Mouse (Mus musculus): Measurements from ENCODE around the gene Fbxo31. TPM values are rescaled to one million over a fixed set of nuclear protein-coding genes. Genes with fewer than 3 reads are reported as not detected.
"Not testable (repeated sequence)": the region's sequence is repeated elsewhere in the genome, so short reads cannot be mapped to it uniquely, and the experiment has no call there.

The Fbxo31 gene
- polyA plus RNA-seq, 1 experiment, result not detected

DNA sequence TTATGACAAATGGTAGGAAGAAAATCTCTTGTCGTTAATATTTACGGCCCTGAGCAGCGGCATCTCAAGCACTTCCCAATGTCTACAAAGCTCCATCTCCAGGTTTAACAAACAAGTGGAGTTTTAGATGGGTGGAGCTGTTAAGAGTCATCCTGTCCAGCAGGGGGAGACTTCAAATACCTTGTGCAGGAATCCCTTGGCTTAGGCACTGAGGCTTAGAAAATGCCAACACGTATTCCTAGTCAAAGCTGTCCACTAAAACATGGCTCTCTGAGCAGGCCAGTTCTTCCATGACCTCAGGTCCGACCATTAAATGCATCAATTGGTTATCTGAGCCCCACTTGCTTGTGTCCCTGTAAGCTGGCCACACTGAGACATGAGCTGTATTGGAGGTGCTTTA is 29.1 kb upstream of the Fbxo31 start:
- WGBS, result 80% methylated on average over 5 of the region's 5 CpGs
- H3K27ac ChIP-seq (ENCODE audit: insufficient read depth, low read depth, low read length), result no peak overlapping the region
- peaks cover 26% of the 10 kb centered on the region for H3K4me1 ChIP-seq (ENCODE audit: control insufficient read depth, insufficient read depth, low read length)
- no peak for TF ChIP-seq POLR2A (IDR thresholded peaks at IDR 0.05; ENCODE audit: insufficient read depth, low read depth, low read length)
- no peak for TF ChIP-seq CTCF (IDR thresholded peaks at IDR 0.05; ENCODE audit: insufficient read depth, low read depth, low read length)
- no peak overlapping the region for H3K4me3 ChIP-seq (ENCODE audit: insufficient read depth, low read depth, low read length)

- H3K4me3 ChIP-seq (ENCODE audit: insufficient read depth, low read depth, low read length), result no peak overlapping the region
- H3K27ac ChIP-seq (ENCODE audit: insufficient read depth, low read depth, low read length), result no peak overlapping the region
- 91% methylated on average over 12 of the region's 12 CpGs for WGBS
- TF ChIP-seq CTCF (IDR thresholded peaks at IDR 0.05; ENCODE audit: insufficient read depth, low read depth, low read length) (no peak), POLR2A (IDR thresholded peaks at IDR 0.05; ENCODE audit: insufficient read depth, low read depth, low read length) (no peak)
- H3K4me1 ChIP-seq (ENCODE audit: control insufficient read depth, insufficient read depth, low read length), result peaks cover 14% of the 10 kb centered on the region
Observed at GRCm38 (mm10) chr8:121603801-121604200, 25.2 kb upstream of the Fbxo31 start.

GRCm38 (mm10) chr8:121602860-121603259 is 24.3 kb upstream of the Fbxo31 start:
- TF ChIP-seq POLR2A (IDR thresholded peaks at IDR 0.05; ENCODE audit: insufficient read depth, low read depth, low read length), result no peak
- TF ChIP-seq CTCF (IDR thresholded peaks at IDR 0.05; ENCODE audit: insufficient read depth, low read depth, low read length), result peak; percentile 52; the same call in 1 of the 2 replicates
- 5% methylated on average over 3 of the region's 3 CpGs for WGBS
- Histone ChIP-seq H3K27ac (ENCODE audit: insufficient read depth, low read depth, low read length) (no peak overlapping the region), H3K4me1 (ENCODE audit: control insufficient read depth, insufficient read depth, low read length) (peaks cover 14% of the 10 kb centered on the region), H3K4me3 (ENCODE audit: insufficient read depth, low read depth, low read length) (no peak overlapping the region)

- no peak for TF ChIP-seq POLR2A (IDR thresholded peaks at IDR 0.05; ENCODE audit: insufficient read depth, low read depth, low read length)
- TF ChIP-seq CTCF (IDR thresholded peaks at IDR 0.05; ENCODE audit: insufficient read depth, low read depth, low read length), result no peak
- H3K27ac ChIP-seq (ENCODE audit: insufficient read depth, low read depth, low read length), result no peak overlapping the region
- H3K4me1 ChIP-seq (ENCODE audit: control insufficient read depth, insufficient read depth, low read length), result peaks cover 14% of the 10 kb centered on the region
- no peak overlapping the region for H3K4me3 ChIP-seq (ENCODE audit: insufficient read depth, low read depth, low read length)
- 85% methylated on average over 12 of the region's 12 CpGs for WGBS
Observed at GRCm38 (mm10) chr8:121602411-121602810, 23.8 kb upstream of the Fbxo31 start.

DNA sequence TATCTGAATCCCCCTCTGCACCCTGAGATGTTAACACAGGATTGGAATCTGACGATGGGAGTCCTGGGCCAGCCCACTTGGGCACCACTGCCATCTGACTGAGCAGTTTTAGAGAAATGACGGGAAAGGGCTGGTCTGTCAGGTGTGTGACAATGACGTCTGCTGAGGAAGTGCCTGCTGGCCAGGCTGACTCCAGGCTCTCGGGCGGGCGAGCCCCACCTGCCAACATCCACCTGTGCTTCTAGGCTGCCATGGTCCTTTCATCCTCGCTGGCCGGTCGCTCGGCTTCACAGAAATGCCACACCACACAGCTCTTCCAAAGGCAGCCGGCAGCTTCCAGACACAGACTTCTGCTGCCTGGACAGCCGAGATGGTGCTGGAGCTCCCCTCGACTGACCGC is 21.2 kb upstream of the Fbxo31 start:
- Histone ChIP-seq H3K27ac (ENCODE audit: insufficient read depth, low read depth, low read length) (no peak overlapping the region), H3K4me1 (ENCODE audit: control insufficient read depth, insufficient read depth, low read length) (peaks cover 19% of the 10 kb centered on the region), H3K4me3 (ENCODE audit: insufficient read depth, low read depth, low read length) (no peak overlapping the region)
- no peak for TF ChIP-seq CTCF (IDR thresholded peaks at IDR 0.05; ENCODE audit: insufficient read depth, low read depth, low read length)
- no peak for TF ChIP-seq POLR2A (IDR thresholded peaks at IDR 0.05; ENCODE audit: insufficient read depth, low read depth, low read length)
- WGBS, result 83% methylated on average over 14 of the region's 14 CpGs

DNA sequence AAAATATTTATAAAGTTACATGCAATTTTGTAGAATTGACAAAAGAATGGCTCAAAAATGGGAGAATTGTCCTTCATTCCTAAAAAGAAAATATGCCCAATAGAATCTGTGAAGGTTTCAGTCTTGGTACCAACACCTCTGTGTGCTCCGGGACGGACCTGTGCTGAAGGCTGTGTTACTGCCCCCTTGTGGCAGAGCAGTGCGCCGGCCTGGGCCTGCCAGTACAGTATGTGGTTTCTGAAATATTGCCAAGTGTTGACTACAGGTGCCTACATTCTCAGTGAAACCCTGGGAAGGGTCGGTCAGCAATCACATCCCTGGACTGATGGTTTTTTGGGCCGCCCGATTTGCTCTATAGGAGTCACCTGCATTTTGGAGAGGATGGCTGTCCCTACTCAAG is 20.3 kb upstream of the Fbxo31 start:
- H3K27ac ChIP-seq (ENCODE audit: insufficient read depth, low read depth, low read length), result no peak overlapping the region
- 22% methylated on average over 7 of the region's 7 CpGs for WGBS
- H3K4me3 ChIP-seq (ENCODE audit: insufficient read depth, low read depth, low read length), result no peak overlapping the region
- H3K4me1 ChIP-seq (ENCODE audit: control insufficient read depth, insufficient read depth, low read length), result peaks cover 18% of the 10 kb centered on the region
- TF ChIP-seq POLR2A (IDR thresholded peaks at IDR 0.05; ENCODE audit: insufficient read depth, low read depth, low read length) (no peak), CTCF (IDR thresholded peaks at IDR 0.05; ENCODE audit: insufficient read depth, low read depth, low read length) (peak; percentile 76)

DNA sequence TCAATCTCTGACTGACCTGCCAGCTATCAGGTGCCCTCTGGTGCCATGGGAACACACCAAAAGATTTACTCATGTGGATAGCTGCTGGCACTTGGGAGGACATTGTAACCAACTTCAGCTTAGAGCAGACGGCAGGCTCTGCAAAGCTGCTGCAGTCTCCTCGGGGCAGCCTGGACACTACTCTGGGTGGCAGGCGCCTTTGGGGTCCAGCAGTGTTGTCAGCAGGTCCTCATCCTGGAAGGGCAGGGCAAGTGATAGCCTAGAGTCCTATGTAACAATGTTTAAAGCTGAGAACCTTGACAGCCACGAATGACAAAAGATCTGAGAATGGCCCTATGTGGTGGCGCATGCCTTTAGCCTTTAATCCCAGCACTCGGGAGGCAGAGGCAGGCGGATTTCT is 19.6 kb upstream of the Fbxo31 start:
- WGBS, result 88% methylated on average over 7 of the region's 7 CpGs
- Histone ChIP-seq H3K27ac (ENCODE audit: insufficient read depth, low read depth, low read length) (no peak overlapping the region), H3K4me1 (ENCODE audit: control insufficient read depth, insufficient read depth, low read length) (peaks cover 22% of the 10 kb centered on the region), H3K4me3 (ENCODE audit: insufficient read depth, low read depth, low read length) (no peak overlapping the region)
- TF ChIP-seq CTCF (IDR thresholded peaks at IDR 0.05; ENCODE audit: insufficient read depth, low read depth, low read length), result no peak

DNA sequence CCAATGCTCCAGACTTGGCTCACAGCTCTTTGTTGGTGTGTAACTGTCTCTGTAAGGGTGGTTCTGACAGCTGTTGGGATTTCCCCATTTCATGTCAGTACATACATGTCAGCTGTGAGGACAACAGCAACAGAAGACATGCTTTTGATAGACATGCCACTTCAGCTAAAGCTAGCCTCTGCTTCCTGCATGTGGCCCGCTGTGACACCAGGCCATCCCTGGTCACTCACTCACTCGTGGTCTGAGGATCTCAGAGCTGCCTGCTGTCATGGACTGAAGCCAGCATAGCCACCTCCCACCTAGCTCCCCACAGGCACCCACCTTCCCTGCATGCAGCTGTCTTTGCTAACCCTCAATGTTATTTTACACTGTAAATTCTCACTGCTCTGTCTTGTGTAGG is 18.9 kb upstream of the Fbxo31 start:
- not testable (repeated sequence) for H3K4me3 ChIP-seq (ENCODE audit: insufficient read depth, low read depth, low read length)
- 73% methylated on average over 2 of the region's 2 CpGs for WGBS
- peaks cover 29% of the 10 kb centered on the region for H3K4me1 ChIP-seq (ENCODE audit: control insufficient read depth, insufficient read depth, low read length)

GRCm38 (mm10) chr8:121593983-121594382 is 15.4 kb upstream of the Fbxo31 start:
- WGBS, result 57% methylated on average over 9 of the region's 9 CpGs
- Histone ChIP-seq H3K4me3 (ENCODE audit: insufficient read depth, low read depth, low read length) (no peak overlapping the region), H3K27ac (ENCODE audit: insufficient read depth, low read depth, low read length) (no peak overlapping the region; the same call in 1 of the 2 replicates), H3K4me1 (ENCODE audit: control insufficient read depth, insufficient read depth, low read length) (peaks cover 41% of the 10 kb centered on the region)
- no peak for TF ChIP-seq POLR2A (IDR thresholded peaks at IDR 0.05; ENCODE audit: insufficient read depth, low read depth, low read length)
- no peak for TF ChIP-seq CTCF (IDR thresholded peaks at IDR 0.05; ENCODE audit: insufficient read depth, low read depth, low read length)

More for the DNA sequence above, 18.9 kb upstream of the Fbxo31 start:
- not testable (repeated sequence) for H3K27ac ChIP-seq (ENCODE audit: insufficient read depth, low read depth, low read length)

DNA sequence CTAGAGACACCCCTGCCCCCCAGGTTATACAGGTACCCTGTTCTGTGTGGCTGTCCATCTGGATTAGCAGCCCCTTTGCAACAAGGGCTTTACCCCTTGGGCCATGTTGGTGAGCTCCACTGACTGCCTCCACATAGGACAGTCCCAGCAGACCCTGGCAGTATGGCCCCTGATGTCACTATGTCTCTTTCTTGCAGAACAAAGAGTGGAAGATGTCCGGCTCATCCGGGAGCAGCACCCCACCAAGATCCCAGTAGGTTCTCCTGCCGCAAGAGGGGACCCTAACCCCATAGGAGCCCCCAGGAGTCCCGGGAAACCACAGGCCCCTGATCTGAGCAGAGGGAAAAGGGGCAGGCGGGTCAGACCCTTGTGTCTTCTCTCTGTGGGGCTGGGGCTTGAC is 14.7 kb upstream of the Fbxo31 start:
- peaks cover 41% of the 10 kb centered on the region for H3K4me1 ChIP-seq (ENCODE audit: control insufficient read depth, insufficient read depth, low read length)
- no peak overlapping the region for H3K4me3 ChIP-seq (ENCODE audit: insufficient read depth, low read depth, low read length)
- no peak for TF ChIP-seq CTCF (IDR thresholded peaks at IDR 0.05; ENCODE audit: insufficient read depth, low read depth, low read length)
- 87% methylated on average over 5 of the region's 5 CpGs for WGBS
- no peak overlapping the region for H3K27ac ChIP-seq (ENCODE audit: insufficient read depth, low read depth, low read length)

All from olfactory bulb, adult 2 months (tissue).